Mouse (Mus musculus) ES-Bruce4 (cell line): ENCODE measurements around the gene Gm8332. TPM values are rescaled to one million over a fixed set of nuclear protein-coding genes. Genes with fewer than 3 reads are reported as not detected.
"Not testable (repeated sequence)": the region's sequence is repeated elsewhere in the genome, so short reads cannot be mapped to it uniquely, and the experiment has no call there.

Source experiments
- H3K27ac ChIP-seq: 2 replicates; pipeline ENCODE4 v1.5.1; 2012; ENCODE audit warnings: low read length, inconsistent platforms; ENCODE audit not compliant: insufficient read depth
- H3K27me3 ChIP-seq: 2 replicates; pipeline ENCODE4 v1.6.1; 2012; ENCODE audit warnings: mild to moderate bottlenecking, low read length, inconsistent platforms; ENCODE audit not compliant: control insufficient read depth, poor library complexity, insufficient read depth, severe bottlenecking
- H3K36me3 ChIP-seq: 2 replicates; pipeline ENCODE4 v1.6.1; 2012; ENCODE audit warnings: inconsistent platforms, mild to moderate bottlenecking, low read length, moderate library complexity; ENCODE audit not compliant: control insufficient read depth, poor library complexity, insufficient read depth, severe bottlenecking
- H3K4me1 ChIP-seq: one replicate; pipeline ENCODE4 v1.8.1; 2011; ENCODE audit warnings: low read length; ENCODE audit not compliant: control insufficient read depth, insufficient read depth
- H3K4me3 ChIP-seq: 2 replicates; pipeline ENCODE4 v1.5.1; 2011; ENCODE audit warnings: low read depth, mild to moderate bottlenecking, low read length
- H3K9ac ChIP-seq: 2 replicates; pipeline ENCODE4 v1.6.1; 2012; ENCODE audit warnings: low read depth, mild to moderate bottlenecking, inconsistent platforms; ENCODE audit not compliant: poor library complexity, severe bottlenecking
- H3K9me3 ChIP-seq: replicated peaks from 2 replicates; pipeline ENCODE4 v1.6.1; 2012; ENCODE audit warnings: mild to moderate bottlenecking, low read length, inconsistent platforms; ENCODE audit not compliant: control insufficient read depth, poor library complexity, insufficient read depth, severe bottlenecking
- CTCF ChIP-seq: IDR thresholded peaks from one replicate; pipeline ENCODE4 v1.8.1; 2011; ENCODE audit warnings: low read depth, low read length
- EP300 ChIP-seq: IDR thresholded peaks from 2 replicates; pipeline ENCODE4 v1.6.1; 2011; ENCODE audit warnings: low read depth, low read length; ENCODE audit not compliant: insufficient read depth
- POLR2A ChIP-seq: IDR thresholded peaks from one replicate; pipeline ENCODE4 v1.8.1; 2011; ENCODE audit warnings: low read length; ENCODE audit not compliant: insufficient read depth
- polyA plus RNA-seq: library from polyadenylated mRNA; stranded (reverse); fragments of >200 nt; gene quantifications from 2 replicates; pipeline ENCODE4 v1.2.4, GENCODE M21; 2011; ENCODE audit warnings: low read depth; ENCODE audit not compliant: missing spikeins, insufficient read depth, insufficient read length

The Gm8332 gene
- not detected in 2 replicates for polyA plus RNA-seq

DNA sequence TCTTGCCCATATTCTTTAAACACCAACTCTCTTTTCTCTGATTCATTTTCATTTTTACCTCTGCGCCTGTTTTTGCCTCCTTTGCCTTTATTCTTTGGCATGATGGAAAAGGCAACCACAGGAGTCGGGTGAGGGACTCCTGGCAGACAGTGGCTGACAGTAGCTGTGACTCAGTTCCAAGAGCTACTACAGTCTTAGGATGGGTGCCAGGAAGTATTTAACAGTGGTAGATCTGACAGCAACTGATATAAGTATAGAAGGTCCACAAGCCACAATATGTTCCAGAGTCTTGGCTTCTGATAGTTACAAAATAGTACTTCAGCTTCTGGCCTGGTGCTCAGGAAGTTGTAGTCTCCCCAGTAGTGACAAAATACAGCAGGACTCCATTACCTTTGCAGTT, at the start of gene Gm8332:
Gene Gm8332 (minus strand): TSS at position 101 of the 400 bp plus-strand sequence.
- not testable (repeated sequence) for H3K9ac ChIP-seq, H3K4me1 ChIP-seq, H3K27me3 ChIP-seq, H3K9me3 ChIP-seq, H3K4me3 ChIP-seq, H3K27ac ChIP-seq, H3K36me3 ChIP-seq

DNA sequence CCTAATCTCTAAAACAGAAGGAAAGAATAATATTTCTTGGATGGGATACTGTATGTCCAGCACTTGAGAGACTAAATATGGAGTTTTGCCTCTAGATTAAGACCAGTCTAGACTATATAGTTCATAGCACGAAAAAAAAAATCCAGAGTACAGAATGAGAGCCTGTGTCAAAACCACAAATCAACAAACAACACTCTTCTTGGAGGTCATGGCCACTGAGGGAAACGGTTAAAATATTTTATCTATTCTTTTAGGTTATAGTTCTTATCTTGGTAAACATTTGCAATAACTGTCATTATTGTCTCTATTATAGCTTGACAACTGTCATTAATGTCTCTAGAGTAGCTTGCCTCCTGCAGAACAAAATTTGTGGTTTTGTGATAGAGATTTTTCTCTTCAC, 47.3 kb upstream of the Gm8332 start:
- H3K9ac ChIP-seq, H3K27ac ChIP-seq, H3K27me3 ChIP-seq, H3K4me3 ChIP-seq, H3K4me1 ChIP-seq, H3K36me3 ChIP-seq, H3K9me3 ChIP-seq: not testable (repeated sequence)

DNA sequence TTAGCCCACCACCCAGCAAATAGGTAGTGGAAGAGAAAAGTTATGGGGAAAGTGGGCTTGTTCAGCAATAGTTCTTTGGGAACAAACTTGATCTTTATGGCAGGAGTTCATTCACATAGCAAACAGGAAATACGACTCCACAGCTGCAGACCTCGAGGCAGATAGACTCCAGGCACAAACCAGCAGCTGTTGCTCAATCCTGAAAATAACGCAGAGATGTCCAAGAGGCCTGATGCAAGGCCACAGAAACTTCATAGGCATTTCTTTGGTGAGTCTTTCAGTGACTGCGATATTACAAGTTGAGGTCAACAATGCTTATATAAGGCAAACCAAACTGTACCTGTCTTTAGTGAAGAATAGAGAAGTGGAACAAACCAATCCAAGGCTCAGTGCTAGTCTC, 43.2 kb upstream of the Gm8332 start:
- not testable (repeated sequence) for H3K36me3 ChIP-seq, H3K9me3 ChIP-seq, H3K9ac ChIP-seq, H3K27ac ChIP-seq, H3K27me3 ChIP-seq, H3K4me1 ChIP-seq, H3K4me3 ChIP-seq

DNA sequence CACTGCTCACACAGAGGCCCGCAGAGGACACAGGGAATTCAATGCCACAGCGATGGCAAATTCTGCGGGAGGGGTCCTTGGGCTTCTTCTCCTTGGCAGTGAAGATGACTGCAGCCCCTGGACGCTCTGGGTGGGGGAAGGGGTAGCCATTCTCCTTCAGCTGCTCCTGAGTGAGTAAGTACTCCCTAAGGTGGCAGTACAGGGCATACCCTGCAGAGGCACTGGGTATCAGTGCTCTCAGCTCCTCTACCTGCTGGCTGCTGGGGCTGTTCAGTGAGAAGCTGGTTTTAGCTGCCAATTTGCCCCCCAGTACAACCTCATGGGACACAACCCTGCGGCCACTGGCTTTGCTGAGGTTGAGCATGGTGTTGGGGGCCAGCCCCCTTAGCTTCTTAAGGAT, 35.3 kb upstream of the Gm8332 start:
- H3K4me1 ChIP-seq, H3K4me3 ChIP-seq, H3K27me3 ChIP-seq, H3K9ac ChIP-seq, H3K36me3 ChIP-seq, H3K9me3 ChIP-seq, H3K27ac ChIP-seq: not testable (repeated sequence)

DNA sequence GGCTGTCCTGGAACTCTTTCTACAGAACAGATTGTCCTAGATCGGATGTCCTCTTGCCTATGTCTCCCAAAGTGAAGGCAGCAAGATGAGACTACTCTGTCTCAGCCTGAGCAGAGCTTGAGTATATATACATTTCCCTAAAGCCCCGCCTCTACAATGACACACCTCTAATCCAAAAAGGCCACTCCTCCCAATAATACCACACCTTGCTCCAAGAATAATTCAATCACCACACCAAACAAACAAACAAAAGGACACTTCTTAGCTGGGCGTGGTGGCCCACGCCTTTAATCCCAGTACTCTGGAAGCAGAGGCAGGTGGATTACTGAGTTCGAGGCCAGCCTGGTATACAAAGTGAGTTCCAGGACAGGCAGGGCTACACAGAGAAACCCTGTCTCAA, 24.5 kb upstream of the Gm8332 start, which contains the start of gene Gm5662:
Gene Gm5662 (minus strand): TSS at position 101 of the 400 bp plus-strand sequence.
- H3K9ac ChIP-seq, H3K27me3 ChIP-seq, H3K36me3 ChIP-seq, H3K4me1 ChIP-seq, H3K4me3 ChIP-seq, H3K9me3 ChIP-seq, H3K27ac ChIP-seq: not testable (repeated sequence)

DNA sequence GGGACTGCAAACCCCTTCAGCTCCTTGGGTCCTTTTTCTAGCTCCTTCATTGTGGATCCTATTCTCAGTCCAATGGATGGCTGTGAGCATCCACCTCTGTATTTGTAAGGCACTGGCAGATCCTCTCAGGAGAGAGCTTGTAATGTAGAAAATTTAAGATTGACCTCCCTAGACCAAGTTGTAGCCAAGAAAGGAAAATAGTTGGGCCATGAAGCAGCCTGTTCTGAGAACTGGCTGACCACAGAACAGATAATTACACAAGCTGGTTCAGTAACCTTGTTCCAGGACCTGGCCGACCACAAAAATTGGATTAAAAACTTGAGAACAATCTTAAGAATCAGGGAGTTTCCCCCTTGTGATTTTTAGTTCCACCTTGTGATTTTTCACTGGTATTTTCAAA, 7.3 kb upstream of the Gm8332 start:
- H3K9ac ChIP-seq = no peak overlapping the region
- no peak overlapping the region for H3K4me3 ChIP-seq
- H3K27me3 ChIP-seq = no peaks in the 10 kb centered on the region; the same call in none of the 2 replicates
- H3K36me3 ChIP-seq = no peaks in the 10 kb centered on the region
- no peaks in the 10 kb centered on the region for H3K4me1 ChIP-seq
- no peak for TF ChIP-seq POLR2A
- TF ChIP-seq EP300 = no peak
- TF ChIP-seq CTCF = no peak
- no peaks in the 10 kb centered on the region for H3K9me3 ChIP-seq
- no peak overlapping the region for H3K27ac ChIP-seq

DNA sequence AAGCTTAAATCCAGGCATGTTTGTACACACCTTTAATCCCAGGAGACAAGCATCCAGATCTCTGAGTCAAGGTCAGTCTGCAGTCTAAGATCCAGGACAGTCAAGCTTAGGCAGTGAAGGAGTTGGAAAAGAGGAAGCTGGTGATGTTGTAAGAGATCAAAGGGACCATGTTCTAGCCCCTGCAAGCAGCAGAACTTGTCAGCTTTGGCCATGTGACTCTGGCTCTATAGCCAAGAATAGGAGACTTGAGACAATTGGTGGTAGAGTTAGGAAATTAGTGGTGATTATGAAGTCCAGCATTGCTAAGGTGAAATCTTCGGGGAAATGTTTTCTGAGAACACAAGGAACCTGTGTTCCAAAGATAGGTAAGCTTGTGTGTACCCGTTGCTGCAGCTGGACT, 6.0 kb upstream of the Gm8332 start:
- not testable (repeated sequence) for H3K27ac ChIP-seq, H3K9ac ChIP-seq, H3K4me1 ChIP-seq, H3K9me3 ChIP-seq, H3K4me3 ChIP-seq, H3K36me3 ChIP-seq, H3K27me3 ChIP-seq

DNA sequence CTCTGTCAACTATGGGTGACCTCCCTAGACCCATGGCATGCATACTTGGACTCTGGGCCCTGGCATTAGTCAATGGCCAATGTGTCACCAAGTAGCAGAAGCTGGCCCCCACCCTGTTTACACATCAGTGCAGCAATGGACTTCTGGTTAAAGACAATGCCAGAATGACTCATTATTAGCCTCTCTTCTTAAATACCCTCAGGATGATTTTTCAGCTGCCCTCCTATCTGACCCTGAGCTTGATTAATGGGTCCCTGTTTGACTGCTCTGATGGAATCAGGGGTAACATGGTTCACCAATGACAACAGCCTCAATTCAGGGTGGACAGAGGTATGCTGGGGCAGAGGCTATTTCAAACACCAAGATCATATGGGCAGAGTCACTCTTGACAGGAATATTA, 4.1 kb downstream of the Gm8332 start:
- H3K9ac ChIP-seq, H3K9me3 ChIP-seq, H3K27me3 ChIP-seq, H3K4me3 ChIP-seq, H3K27ac ChIP-seq, H3K36me3 ChIP-seq, H3K4me1 ChIP-seq: not testable (repeated sequence)

DNA sequence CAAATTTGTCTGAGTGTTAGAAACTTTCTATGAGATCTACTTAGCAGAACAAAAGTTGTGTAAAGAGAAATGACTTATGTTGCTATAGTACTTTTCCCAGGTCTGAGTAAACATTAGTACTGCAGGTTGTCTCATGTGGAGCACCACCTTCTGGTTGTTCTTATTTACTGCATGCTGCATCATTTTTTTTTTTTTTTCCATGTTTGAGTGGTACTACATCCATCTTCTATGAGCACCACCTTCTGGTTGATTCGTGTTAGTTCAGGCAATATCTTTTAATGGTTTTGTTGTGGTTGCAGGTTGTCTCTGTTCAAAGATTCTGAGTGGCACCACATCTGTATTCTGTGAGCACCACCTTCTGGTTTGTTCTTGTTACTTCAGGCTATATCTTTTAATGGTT, 7.0 kb downstream of the Gm8332 start:
- not testable (repeated sequence) for H3K9ac ChIP-seq, H3K36me3 ChIP-seq, H3K4me3 ChIP-seq, H3K27ac ChIP-seq, H3K27me3 ChIP-seq, H3K4me1 ChIP-seq, H3K9me3 ChIP-seq
